Mouse (Mus musculus) stomach, embryonic 15.5 days (tissue): ENCODE measurements around the gene Arid4a. TPM values are rescaled to one million over a fixed set of nuclear protein-coding genes. Genes with fewer than 3 reads are reported as not detected.
"Not testable (repeated sequence)": the region's sequence is repeated elsewhere in the genome, so short reads cannot be mapped to it uniquely, and the experiment has no call there.

Experiments
- ATAC-seq: fragments of 200-750 bp; cut with Nextera tagmentation; 2 replicates; pipeline ENCODE4 v1.8.0; 2017; ENCODE audit warnings: low read depth, moderate number of reproducible peaks, moderate TSS enrichment; ENCODE audit not compliant: insufficient read depth, low FRiP score
- H3K27ac ChIP-seq: fragments of 300-500 bp; sonication (generic); 2 replicates; pipeline ENCODE4 v1.5.1; 2015; ENCODE audit warnings: mild to moderate bottlenecking, inconsistent platforms
- H3K27me3 ChIP-seq: fragments of 300-500 bp; sonication (generic); replicated peaks from 2 replicates; pipeline ENCODE4 v1.6.1; 2015; ENCODE audit warnings: inconsistent platforms
- H3K36me3 ChIP-seq: fragments of 300-500 bp; sonication (generic); 2 replicates; pipeline ENCODE4 v1.6.1; 2015; ENCODE audit warnings: inconsistent platforms
- H3K4me1 ChIP-seq: fragments of 300-500 bp; sonication (generic); 2 replicates; pipeline ENCODE4 v1.6.1; 2015; ENCODE audit warnings: inconsistent platforms
- H3K4me2 ChIP-seq: fragments of 300-500 bp; sonication (generic); 2 replicates; pipeline ENCODE4 v1.6.1; 2015; ENCODE audit warnings: mild to moderate bottlenecking, inconsistent platforms
- H3K4me3 ChIP-seq: fragments of 300-500 bp; sonication (generic); replicated peaks from 2 replicates; pipeline ENCODE4 v1.5.1; 2015; ENCODE audit warnings: inconsistent platforms
- H3K9ac ChIP-seq: fragments of 300-500 bp; sonication (generic); 2 replicates; pipeline ENCODE4 v1.6.1; 2015; ENCODE audit warnings: inconsistent platforms
- H3K9me3 ChIP-seq: fragments of 300-500 bp; sonication (generic); 2 replicates; pipeline ENCODE4 v1.6.1; 2016; ENCODE audit warnings: inconsistent platforms
- WGBS: fragments of 180-500 bp; shearing (Covaris S2); methylation state at CpG from one replicate; pipeline ENCODE4 v1.1.7; 2015; 5-methylcytosine and 5-hydroxymethylcytosine counted together
- polyA plus RNA-seq: library from polyadenylated mRNA; unstranded; fragments of >200 nt; fragmentation: Nextera tagmentation; extraction: Ambion mirVana; gene quantifications from 2 replicates; pipeline ENCODE4 v1.2.1, GENCODE M21; 2015

Gene Arid4a
- polyA plus RNA-seq, 1 experiment from 2014 or later: 37.8 TPM

- H3K4me3 ChIP-seq: no peak overlapping the region
- no peak overlapping the region for H3K4me2 ChIP-seq
- WGBS: 96% methylated on average over 7 of the region's 7 CpGs
- no peaks in the 10 kb centered on the region for H3K27me3 ChIP-seq
- H3K9me3 ChIP-seq: no peaks in the 10 kb centered on the region
- no peak overlapping the region for H3K9ac ChIP-seq
- no peak overlapping the region for H3K27ac ChIP-seq
- no peaks in the 10 kb centered on the region for H3K4me1 ChIP-seq
- ATAC-seq: no peak
- peaks cover 15% of the 10 kb centered on the region for H3K36me3 ChIP-seq
These were observed 44.0 kb downstream of the Arid4a start for GRCm38 (mm10) chr12:71059741-71060140.

- Histone ChIP-seq H3K4me3 (no peak overlapping the region), H3K4me1 (no peaks in the 10 kb centered on the region), H3K27me3 (no peaks in the 10 kb centered on the region), H3K9ac (no peak overlapping the region), H3K27ac (no peak overlapping the region), H3K9me3 (no peaks in the 10 kb centered on the region), H3K36me3 (peaks cover 39% of the 10 kb centered on the region), H3K4me2 (no peak overlapping the region)
- no peak for ATAC-seq
- WGBS: 90% methylated on average over 17 of the region's 17 CpGs
These were observed 54.1 kb downstream of the Arid4a start for GRCm38 (mm10) chr12:71069846-71070245.

- no peaks in the 10 kb centered on the region for H3K27me3 ChIP-seq
- no peak overlapping the region for H3K9ac ChIP-seq
- H3K4me3 ChIP-seq: no peak overlapping the region
- no peak for ATAC-seq
- no peak overlapping the region for H3K27ac ChIP-seq
- WGBS: 97% methylated on average over 4 of the region's 4 CpGs
- H3K36me3 ChIP-seq: peaks cover 55% of the 10 kb centered on the region
- H3K4me2 ChIP-seq: no peak overlapping the region
- no peaks in the 10 kb centered on the region for H3K9me3 ChIP-seq
- no peaks in the 10 kb centered on the region for H3K4me1 ChIP-seq
These were observed 56.3 kb downstream of the Arid4a start for GRCm38 (mm10) chr12:71072048-71072447.

- H3K4me3 ChIP-seq: no peak overlapping the region
- H3K27me3 ChIP-seq: no peaks in the 10 kb centered on the region
- peaks cover 49% of the 10 kb centered on the region for H3K36me3 ChIP-seq
- H3K27ac ChIP-seq: no peak overlapping the region
- no peaks in the 10 kb centered on the region for H3K9me3 ChIP-seq
- H3K9ac ChIP-seq: no peak overlapping the region
- WGBS: 61% methylated on average over 12 of the region's 12 CpGs
- no peaks in the 10 kb centered on the region for H3K4me1 ChIP-seq
- H3K4me2 ChIP-seq: no peak overlapping the region
- no peak for ATAC-seq
These were observed 57.4 kb downstream of the Arid4a start for GRCm38 (mm10) chr12:71073113-71073730.

- Histone ChIP-seq H3K9ac (no peak overlapping the region), H3K9me3 (no peaks in the 10 kb centered on the region), H3K27me3 (no peaks in the 10 kb centered on the region), H3K4me3 (no peak overlapping the region), H3K4me2 (no peak overlapping the region), H3K36me3 (peaks cover 4% of the 10 kb centered on the region; the same call in 1 of the 2 replicates), H3K4me1 (no peaks in the 10 kb centered on the region), H3K27ac (no peak overlapping the region)
- no peak for ATAC-seq
- 91% methylated on average over 8 of the region's 8 CpGs for WGBS
These were observed 70.5 kb downstream of the Arid4a start for GRCm38 (mm10) chr12:71086331-71086730.

- ATAC-seq, H3K36me3 ChIP-seq, H3K9me3 ChIP-seq, H3K9ac ChIP-seq, H3K27ac ChIP-seq, H3K4me2 ChIP-seq, H3K4me3 ChIP-seq, H3K27me3 ChIP-seq, H3K4me1 ChIP-seq: not testable (repeated sequence)
- WGBS: 80% methylated on average over 4 of the region's 4 CpGs
These were observed 88.5 kb downstream of the Arid4a start for GRCm38 (mm10) chr12:71104275-71104674.

GRCm38 (mm10) chr12:71107216-71107771, 91.5 kb downstream of the Arid4a start:
- Histone ChIP-seq H3K9ac (no peak overlapping the region), H3K27me3 (no peaks in the 10 kb centered on the region), H3K4me3 (no peak overlapping the region), H3K4me2 (no peak overlapping the region), H3K9me3 (no peaks in the 10 kb centered on the region), H3K4me1 (0 out of 2 replicates have a peak, but pooled peaks cover 6% of the 10 kb centered on the region), H3K27ac (no peak overlapping the region), H3K36me3 (no peaks in the 10 kb centered on the region)
- no peak for ATAC-seq
- 80% methylated on average over 6 of the region's 6 CpGs for WGBS

- Histone ChIP-seq H3K9ac (no peak within 1 kb of the TSS), H3K27me3 (0 out of 2 replicates have a peak, but pooled peaks cover 3% of the 10 kb centered on the region), H3K9me3 (no peaks in the 10 kb centered on the region), H3K36me3 (no peaks in the 10 kb centered on the region), H3K4me3 (peak within 1 kb of the TSS; percentile 25), H3K4me2 (peak within 1 kb of the TSS; percentile 54), H3K4me1 (0 out of 2 replicates have a peak, but pooled peaks cover 6% of the 10 kb centered on the region), H3K27ac (no peak within 1 kb of the TSS)
- ATAC-seq: no peak; the same call in 1 of the 2 replicates
- WGBS: 6% methylated on average over 33 of the region's 33 CpGs
These were observed 95.5 kb downstream of the Arid4a start, which contains the start of gene Tomm20l for GRCm38 (mm10) chr12:71111331-71111730. TSS of gene Tomm20l (plus strand) at chr12:71111428.

GRCm38 (mm10) chr12:71113074-71113473, 97.3 kb downstream of the Arid4a start:
- Histone ChIP-seq H3K27ac (no peak overlapping the region), H3K27me3 (0 out of 2 replicates have a peak, but pooled peaks cover 3% of the 10 kb centered on the region), H3K4me3 (no peak overlapping the region), H3K4me2 (no peak overlapping the region), H3K9me3 (no peaks in the 10 kb centered on the region), H3K9ac (no peak overlapping the region), H3K36me3 (no peaks in the 10 kb centered on the region), H3K4me1 (0 out of 2 replicates have a peak, but pooled peaks cover 6% of the 10 kb centered on the region)
- WGBS: 76% methylated on average over 10 of the region's 10 CpGs
- ATAC-seq: no peak

GRCm38 (mm10) chr12:71113675-71114288, 98.0 kb downstream of the Arid4a start:
- H3K27ac ChIP-seq: no peak overlapping the region
- ATAC-seq: peak; percentile 63; the same call in 1 of the 2 replicates
- no peaks in the 10 kb centered on the region for H3K9me3 ChIP-seq
- 0 out of 2 replicates have a peak, but pooled peaks cover 3% of the 10 kb centered on the region for H3K27me3 ChIP-seq
- no peak overlapping the region for H3K9ac ChIP-seq
- WGBS: 26% methylated on average over 12 of the region's 12 CpGs
- H3K4me2 ChIP-seq: no peak overlapping the region
- no peak overlapping the region for H3K4me3 ChIP-seq
- H3K4me1 ChIP-seq: 0 out of 2 replicates have a peak, but pooled peaks cover 6% of the 10 kb centered on the region
- no peaks in the 10 kb centered on the region for H3K36me3 ChIP-seq

GRCm38 (mm10) chr12:71116411-71116810, 100.6 kb downstream of the Arid4a start:
- 76% methylated on average over 5 of the region's 5 CpGs for WGBS
- no peak for ATAC-seq
- Histone ChIP-seq H3K4me2 (no peak overlapping the region), H3K36me3 (no peaks in the 10 kb centered on the region), H3K27ac (no peak overlapping the region), H3K4me1 (0 out of 2 replicates have a peak, but pooled peaks cover 2% of the 10 kb centered on the region), H3K4me3 (no peak overlapping the region), H3K9ac (no peak overlapping the region), H3K9me3 (no peaks in the 10 kb centered on the region), H3K27me3 (0 out of 2 replicates have a peak, but pooled peaks cover 3% of the 10 kb centered on the region)

- Histone ChIP-seq H3K4me3 (no peak overlapping the region), H3K27me3 (no peaks in the 10 kb centered on the region), H3K9ac (no peak overlapping the region), H3K4me2 (no peak overlapping the region), H3K27ac (no peak overlapping the region), H3K36me3 (peaks cover 25% of the 10 kb centered on the region), H3K4me1 (no peaks in the 10 kb centered on the region), H3K9me3 (no peaks in the 10 kb centered on the region)
- no peak for ATAC-seq
- WGBS: 90% methylated on average over 10 of the region's 10 CpGs
These were observed 106.9 kb downstream of the Arid4a start for GRCm38 (mm10) chr12:71122731-71123130.
